Comparison of ENCODE assay signal across 1 mouse cellular context in the genomic region with DNA sequence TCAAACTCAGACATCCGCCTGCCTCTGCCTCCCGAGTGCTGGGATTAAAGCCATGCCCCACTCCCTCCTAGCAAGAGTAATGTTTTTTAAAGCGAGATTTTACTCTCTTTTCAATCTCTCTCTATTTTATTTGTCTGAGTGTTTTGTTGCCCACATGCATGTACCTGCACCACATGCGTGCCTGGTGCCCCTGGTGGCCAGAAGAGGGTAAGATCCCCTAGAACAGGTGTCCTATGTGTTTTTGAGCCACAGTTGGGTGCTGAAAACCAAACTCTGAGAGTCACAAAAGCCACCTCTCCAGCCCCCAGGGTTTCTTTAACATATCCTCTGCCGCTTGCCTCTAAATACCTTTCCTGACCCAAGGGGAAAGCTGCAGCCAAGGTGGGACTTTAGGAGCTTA.
TF ChIP-seq lines count a peak whose summit lies in the region.

No protein-coding gene starts in this region.

TF ChIP-seq in MEL, 35 proteins besides CTCF, POLR2A, EP300 and RAD21 (continued from another document):
- TF ChIP-seq ZNF384 (IDR thresholded peaks at IDR 0.05; ENCODE audit: low read depth, low read length) (no peak), ZC3H11A (IDR thresholded peaks at IDR 0.05; ENCODE audit: low read depth, low read length) (no peak), TCF12 (IDR thresholded peaks at IDR 0.05; ENCODE audit: low read depth, low read length) (no peak), POLR2AphosphoS5 (IDR thresholded peaks at IDR 0.05; ENCODE audit: borderline replicate concordance, low read depth, low read length) (no peak)
